Mouse (Mus musculus): ENCODE measurements around the gene Fzd2.
"Not testable (repeated sequence)": the region's sequence is repeated elsewhere in the genome, so short reads cannot be mapped to it uniquely, and the experiment has no call there.

The Fzd2 gene

GRCm38 (mm10) chr11:102604010-102604584 is at the start of gene Fzd2:
TSS of gene Fzd2 (plus strand) at chr11:102604396.
- peak; percentile 96 for DNase-seq (ENCODE audit: inconsistent ontology term)

- DNase-seq (ENCODE audit: inconsistent ontology term): no peak
These were observed 48.7 kb upstream of the Fzd2 start for GRCm38 (mm10) chr11:102555400-102556030.

- peak; percentile 100 for DNase-seq (ENCODE audit: inconsistent ontology term)
These were observed 48.0 kb upstream of the Fzd2 start, which contains the start of gene Gpatch8 for GRCm38 (mm10) chr11:102556031-102556715. TSS of gene Gpatch8 (minus strand) at chr11:102556392.

GRCm38 (mm10) chr11:102556716-102557074 is 47.5 kb upstream of the Fzd2 start:
- DNase-seq (ENCODE audit: inconsistent ontology term): no peak

- no peak for DNase-seq (ENCODE audit: inconsistent ontology term)
These were observed 46.8 kb upstream of the Fzd2 start for GRCm38 (mm10) chr11:102557386-102557785.

- no peak for DNase-seq (ENCODE audit: inconsistent ontology term)
These were observed 45.5 kb upstream of the Fzd2 start for GRCm38 (mm10) chr11:102558704-102559103.

GRCm38 (mm10) chr11:102564952-102565671 is 39.1 kb upstream of the Fzd2 start:
- DNase-seq (ENCODE audit: inconsistent ontology term): not testable (repeated sequence)

GRCm38 (mm10) chr11:102565741-102566140 is 38.5 kb upstream of the Fzd2 start:
- no peak for DNase-seq (ENCODE audit: inconsistent ontology term)

- DNase-seq (ENCODE audit: inconsistent ontology term): no peak
These were observed 37.9 kb upstream of the Fzd2 start for GRCm38 (mm10) chr11:102566290-102566689.

GRCm38 (mm10) chr11:102567157-102567556 is 37.0 kb upstream of the Fzd2 start:
- DNase-seq (ENCODE audit: inconsistent ontology term): no peak

GRCm38 (mm10) chr11:102567723-102568122 is 36.5 kb upstream of the Fzd2 start:
- no peak for DNase-seq (ENCODE audit: inconsistent ontology term)

GRCm38 (mm10) chr11:102568191-102568590 is 36.0 kb upstream of the Fzd2 start:
- DNase-seq (ENCODE audit: inconsistent ontology term): no peak

GRCm38 (mm10) chr11:102568756-102569377 is 35.3 kb upstream of the Fzd2 start:
- DNase-seq (ENCODE audit: inconsistent ontology term): no peak

- DNase-seq (ENCODE audit: inconsistent ontology term): peak; percentile 75
These were observed 31.1 kb upstream of the Fzd2 start for GRCm38 (mm10) chr11:102572866-102573663.

- no peak for DNase-seq (ENCODE audit: inconsistent ontology term)
These were observed 29.2 kb upstream of the Fzd2 start for GRCm38 (mm10) chr11:102575034-102575433.

- peak; percentile 91 for DNase-seq (ENCODE audit: inconsistent ontology term)
These were observed 28.0 kb upstream of the Fzd2 start for GRCm38 (mm10) chr11:102576050-102576754.

- DNase-seq (ENCODE audit: inconsistent ontology term): peak; percentile 71
These were observed 25.7 kb upstream of the Fzd2 start for GRCm38 (mm10) chr11:102578341-102579118.

- DNase-seq (ENCODE audit: inconsistent ontology term): no peak
These were observed 24.8 kb upstream of the Fzd2 start, which contains the start of gene Gm11627 for GRCm38 (mm10) chr11:102579165-102580033. TSS of gene Gm11627 (minus strand) at chr11:102579461.

GRCm38 (mm10) chr11:102580034-102580330 is 24.2 kb upstream of the Fzd2 start:
- no peak for DNase-seq (ENCODE audit: inconsistent ontology term)
